Mouse (Mus musculus) MEL-GATA-1-ER (cell line): ENCODE measurements around the gene Ddx5.
"Not testable (repeated sequence)": the region's sequence is repeated elsewhere in the genome, so short reads cannot be mapped to it uniquely, and the experiment has no call there.

Experiments used
- DNase-seq: peaks from one replicate; pipeline ENCODE4 v3.0.0-alpha.2; 2012; ENCODE audit warnings: low read depth; ENCODE audit errors: extremely low read depth

The Ddx5 gene

DNA sequence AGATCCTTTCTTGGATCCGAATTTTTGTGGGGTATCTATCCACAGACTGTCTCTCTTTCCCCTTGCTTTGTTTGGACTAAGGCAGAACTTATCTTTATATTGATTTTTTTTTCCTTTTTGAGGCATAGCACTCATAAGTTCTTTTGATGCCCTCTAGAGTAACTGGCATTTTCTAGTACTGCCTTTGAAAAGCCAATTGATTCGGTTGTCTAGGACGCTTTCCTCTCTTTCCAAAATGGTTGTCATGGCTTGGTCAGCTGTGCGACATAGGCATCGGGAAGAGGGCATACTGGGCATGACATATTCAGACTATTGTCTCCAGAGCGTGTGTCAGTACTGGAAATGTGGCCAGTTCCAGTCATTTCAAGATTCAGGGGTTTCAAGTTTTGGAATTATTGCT, 664 bp upstream of the Ddx5 start:
- DNase-seq = peak; percentile 23

DNA sequence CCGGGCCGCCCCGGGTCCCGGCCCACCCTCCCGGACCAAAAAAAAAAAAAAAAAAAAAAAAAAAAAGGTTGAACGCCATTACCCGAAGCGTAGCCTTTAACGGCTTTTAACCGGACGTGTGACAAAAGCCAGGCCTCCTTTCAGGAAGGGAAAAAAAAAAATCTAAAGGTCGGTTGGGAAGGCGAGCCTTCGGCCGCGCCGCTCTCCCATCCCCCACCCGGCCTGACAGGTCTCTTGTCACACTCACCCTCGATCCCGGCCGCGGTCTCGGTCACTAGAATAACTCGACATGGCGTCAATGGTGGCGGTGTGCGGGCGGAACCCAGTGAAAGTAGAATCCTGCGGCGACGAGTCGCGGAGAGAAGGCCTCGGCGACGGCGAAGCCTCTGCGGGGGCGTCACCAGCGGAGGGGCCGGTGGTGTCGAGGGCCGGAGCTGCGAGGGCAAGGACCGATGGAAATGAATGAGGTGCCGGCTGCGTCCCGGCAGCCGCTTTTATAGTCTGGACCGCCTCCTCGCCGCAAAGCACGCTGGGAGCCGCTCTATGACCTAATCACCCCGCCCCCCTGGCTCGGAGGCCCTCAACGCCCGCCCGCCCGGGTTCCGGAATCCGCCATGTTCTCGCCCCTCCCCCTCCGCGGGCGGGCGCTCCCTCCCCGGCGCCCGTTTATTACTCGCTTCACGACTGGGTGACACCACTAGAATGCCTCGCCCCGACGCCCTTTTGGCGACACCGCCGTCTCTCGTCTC, 785 bp downstream of the Ddx5 start:
- DNase-seq = peak; percentile 61

- DNase-seq = peak; percentile 71
Observed at GRCm38 (mm10) chr11:106787131-106788025, 1.6 kb downstream of the Ddx5 start.

DNA sequence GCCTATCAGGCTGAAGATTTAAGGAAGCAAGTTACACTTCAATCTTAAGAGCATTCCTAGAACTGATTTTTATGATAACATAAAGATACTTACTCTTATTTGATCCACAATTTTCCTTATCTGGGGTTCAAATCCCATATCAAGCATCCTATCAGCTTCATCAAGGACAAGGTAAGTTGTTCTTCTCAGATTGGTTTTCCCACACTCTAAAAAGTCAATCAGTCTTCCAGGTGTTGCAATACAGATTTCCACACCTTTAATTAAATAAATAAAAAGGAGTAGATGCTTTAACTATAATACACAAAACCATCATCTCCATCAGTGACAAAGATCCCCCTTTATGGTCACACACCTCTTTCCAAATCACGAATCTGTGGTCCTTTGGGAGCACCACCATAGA, 3.9 kb downstream of the Ddx5 start:
- no peak for DNase-seq

DNA sequence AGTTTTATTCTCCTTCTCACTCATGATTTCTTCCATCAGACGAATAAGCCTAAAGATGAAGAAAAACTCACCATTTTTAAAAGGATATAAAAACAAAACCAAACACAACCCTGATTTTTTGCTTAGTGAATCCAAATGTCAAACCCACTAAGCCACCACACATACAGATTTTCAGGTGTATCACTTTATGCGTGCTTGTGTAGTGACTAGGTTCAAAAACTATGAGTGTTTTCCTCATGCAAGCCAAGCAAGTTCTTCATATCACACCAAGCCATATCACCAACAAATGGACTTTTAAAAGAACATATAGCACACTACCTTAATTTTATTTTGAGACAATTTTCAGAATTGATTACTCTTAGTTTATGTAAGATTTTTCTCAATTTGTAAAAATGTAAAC, 4.5 kb downstream of the Ddx5 start:
- DNase-seq = no peak

- no peak for DNase-seq
Observed at GRCm38 (mm10) chr11:106782841-106783764, 5.9 kb downstream of the Ddx5 start.

DNA sequence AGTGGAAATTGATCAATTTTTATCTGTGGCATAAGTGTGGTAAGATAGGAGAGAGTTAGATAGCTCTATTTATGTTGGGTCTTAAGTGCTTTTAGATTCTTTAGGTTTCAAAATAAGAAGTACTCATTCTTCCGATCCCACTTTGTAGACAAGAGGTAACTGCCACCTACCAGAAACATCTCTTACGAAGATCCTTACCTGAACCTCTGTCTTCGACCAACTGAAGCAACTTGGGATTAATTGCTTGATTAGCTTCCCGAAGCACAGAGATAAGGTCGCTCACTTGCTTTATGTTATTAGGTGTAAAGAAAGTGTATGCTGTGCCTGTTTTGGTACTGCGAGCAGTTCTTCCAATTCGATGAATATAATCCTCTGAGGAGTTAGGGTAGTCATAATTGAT, 6.7 kb downstream of the Ddx5 start:
- DNase-seq = not testable (repeated sequence)

DNA sequence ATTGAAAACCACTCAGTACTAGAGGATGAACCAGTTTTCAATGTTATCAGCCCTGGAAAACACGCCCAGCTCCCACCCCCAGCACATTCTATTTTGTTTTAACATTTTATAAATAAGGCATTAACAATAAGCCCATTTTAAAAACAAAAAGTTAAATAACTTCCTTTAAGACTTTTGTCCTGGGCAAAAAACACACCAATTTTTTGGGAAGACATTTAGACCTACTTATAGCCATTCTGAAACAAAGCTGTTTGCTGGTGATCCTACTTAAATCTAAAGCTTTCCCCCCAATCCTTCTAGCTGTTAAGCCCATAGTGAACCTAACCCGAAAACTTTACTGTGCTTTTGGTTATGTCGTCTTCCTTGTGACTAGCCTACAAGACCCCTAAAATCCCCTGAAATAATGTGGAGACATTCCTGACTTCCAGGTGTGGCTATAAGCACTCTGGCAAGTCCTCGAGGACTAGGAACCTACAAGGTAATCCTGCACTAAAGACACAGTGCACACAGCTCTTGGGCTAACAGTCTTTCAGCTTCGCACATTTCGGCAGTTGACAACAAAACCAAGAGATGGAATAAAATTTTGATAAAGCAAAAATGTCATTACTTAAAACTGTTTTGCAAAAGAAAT, 8.3 kb downstream of the Ddx5 start:
- no peak for DNase-seq

DNA sequence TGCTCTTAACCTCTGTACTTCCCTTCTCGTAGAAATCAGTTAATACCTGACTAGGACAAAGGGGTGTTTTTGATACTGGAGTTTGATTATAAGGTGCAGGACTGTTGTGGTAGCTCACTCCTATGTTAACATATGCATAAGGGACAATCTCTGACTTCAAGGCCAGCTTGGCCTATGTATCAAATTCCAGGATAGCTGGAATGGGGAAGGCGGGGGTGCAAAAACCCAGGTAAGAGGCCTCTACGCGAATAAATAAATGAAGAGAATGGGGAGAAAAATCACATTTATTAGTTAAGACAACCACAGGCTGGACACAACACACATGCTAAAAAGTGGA, 8.9 kb downstream of the Ddx5 start:
- DNase-seq = no peak

DNA sequence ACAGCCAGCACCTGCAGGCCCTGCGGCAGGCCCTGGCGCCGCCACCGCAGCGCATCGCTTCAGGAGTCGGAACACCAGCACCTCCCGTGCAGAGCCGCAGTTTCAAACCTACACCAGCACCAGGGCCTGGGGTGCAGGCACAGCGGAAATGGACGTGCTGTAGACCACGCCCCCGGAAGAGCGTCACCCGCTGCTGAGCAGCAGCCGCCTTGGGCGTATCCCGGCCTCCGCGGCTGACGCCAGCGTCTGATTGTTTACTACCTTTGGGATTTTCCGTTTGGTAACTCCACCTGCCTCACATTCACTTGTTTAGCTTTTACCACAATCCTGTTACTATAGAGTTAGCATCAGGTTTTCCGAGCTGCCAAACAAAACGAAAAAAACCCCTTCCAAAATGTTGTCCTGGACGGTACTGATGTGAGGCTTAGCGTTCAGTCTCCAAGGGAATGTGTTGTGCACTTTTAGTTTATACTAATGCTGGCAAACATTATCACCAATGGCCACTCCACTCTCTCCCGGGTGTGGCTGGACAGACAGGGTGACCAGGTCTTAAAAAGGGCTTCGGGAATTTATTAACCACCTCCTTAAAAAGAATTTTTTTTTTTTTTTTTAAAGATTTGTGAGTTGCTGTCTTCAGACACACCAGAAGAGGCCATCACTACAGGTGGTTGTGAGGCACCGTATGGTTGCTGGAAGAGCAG, 9.4 kb downstream of the Ddx5 start, which contains the start of gene Polg2:
Gene Polg2, minus strand, starts transcription at position 150 of the 701 bp plus-strand sequence.
- DNase-seq = peak; percentile 86

DNA sequence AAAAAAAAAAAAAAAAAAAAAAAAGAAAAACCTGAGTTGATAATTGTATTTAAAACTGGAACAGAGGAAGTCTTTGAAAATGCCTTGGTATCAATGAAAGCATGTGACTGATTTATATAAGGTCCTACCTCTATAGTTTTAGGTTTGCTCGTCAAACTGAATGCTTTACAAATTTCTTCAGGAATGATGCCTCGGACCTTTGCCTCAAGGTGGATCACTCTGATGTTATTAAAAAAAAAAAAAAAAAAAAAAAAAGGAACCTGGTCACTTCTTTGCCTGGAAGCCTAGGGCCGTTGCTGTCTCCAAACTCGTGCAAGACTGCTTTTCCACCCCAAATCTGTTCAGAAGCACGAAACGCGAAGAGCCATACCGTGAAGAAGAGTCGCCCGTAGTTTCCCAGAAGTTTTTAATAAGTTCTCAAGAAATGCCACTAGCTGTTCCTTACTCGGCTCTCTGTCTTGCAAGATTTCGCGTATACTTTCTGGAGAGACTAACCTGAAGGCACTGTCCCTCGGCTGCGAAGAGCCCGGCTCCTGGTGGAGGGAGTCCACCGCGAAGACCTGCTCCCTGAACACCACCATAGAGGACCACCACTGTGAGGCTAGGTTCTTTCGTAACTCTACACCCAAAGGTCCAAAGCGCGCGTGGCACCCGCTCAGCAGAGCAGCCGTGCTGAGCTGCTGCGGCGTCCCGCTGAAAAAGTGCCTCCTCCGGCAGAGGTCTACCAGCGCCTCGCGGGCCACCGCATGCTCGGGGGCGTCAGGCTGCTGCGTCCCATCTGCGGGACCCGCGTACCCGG, 10.2 kb downstream of the Ddx5 start:
- DNase-seq = peak; percentile 52

DNA sequence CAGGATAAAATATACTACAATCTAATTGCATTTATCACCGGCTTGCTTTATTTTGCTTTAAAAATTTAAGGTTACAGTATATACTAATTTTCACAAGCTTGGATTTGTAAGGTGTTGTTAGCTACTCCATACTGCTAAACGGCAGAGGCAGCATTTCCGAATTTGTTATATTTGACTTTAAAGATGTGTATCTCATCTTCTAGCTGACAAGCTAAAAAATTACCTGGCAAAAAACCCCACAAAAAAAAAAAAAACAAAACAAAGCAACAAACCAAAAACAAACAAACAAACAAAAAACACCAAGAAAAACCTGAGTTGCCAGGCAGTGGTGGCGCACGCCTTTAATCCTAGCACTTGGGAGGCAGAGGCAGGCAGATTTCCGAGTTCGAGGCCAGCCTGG, 10.9 kb downstream of the Ddx5 start:
- no peak for DNase-seq

DNA sequence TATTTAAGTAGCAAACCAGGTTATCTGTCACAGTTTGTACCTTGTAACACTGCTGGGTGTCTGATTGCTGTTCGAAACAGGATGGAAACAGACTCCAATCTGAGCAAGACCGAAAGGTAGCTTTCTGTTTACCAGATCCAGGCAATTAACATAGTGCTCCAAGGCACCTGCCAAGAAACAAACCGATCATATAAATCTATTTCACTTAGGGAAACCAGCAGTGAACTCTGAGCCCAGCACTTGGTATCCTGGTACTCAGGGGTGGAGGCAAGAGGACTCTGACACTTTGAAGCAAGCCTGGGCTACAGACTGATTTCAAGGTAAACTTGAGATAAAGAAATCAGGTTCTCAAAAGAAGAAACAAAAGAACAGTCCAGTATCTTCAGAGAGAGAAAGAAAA, 11.6 kb downstream of the Ddx5 start:
- DNase-seq = no peak

DNA sequence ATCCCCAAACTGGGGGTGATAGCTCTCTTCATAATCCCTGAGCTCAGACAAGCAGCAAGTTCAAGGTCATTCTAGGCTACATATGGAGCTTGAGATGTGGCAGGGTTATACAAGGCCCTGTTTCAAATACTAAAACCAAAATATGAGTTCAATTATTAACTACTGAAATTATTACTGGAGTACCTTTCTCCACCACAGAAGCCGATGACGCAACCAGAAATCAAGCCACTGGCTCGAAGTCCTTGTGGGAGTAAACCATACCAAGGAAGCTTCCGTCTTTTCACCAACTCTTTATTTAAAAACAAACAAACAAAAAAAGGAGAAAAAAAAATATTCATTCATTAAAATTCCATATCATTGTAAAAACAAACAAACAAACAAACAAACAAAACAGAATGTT, 12.0 kb downstream of the Ddx5 start:
- no peak for DNase-seq

DNA sequence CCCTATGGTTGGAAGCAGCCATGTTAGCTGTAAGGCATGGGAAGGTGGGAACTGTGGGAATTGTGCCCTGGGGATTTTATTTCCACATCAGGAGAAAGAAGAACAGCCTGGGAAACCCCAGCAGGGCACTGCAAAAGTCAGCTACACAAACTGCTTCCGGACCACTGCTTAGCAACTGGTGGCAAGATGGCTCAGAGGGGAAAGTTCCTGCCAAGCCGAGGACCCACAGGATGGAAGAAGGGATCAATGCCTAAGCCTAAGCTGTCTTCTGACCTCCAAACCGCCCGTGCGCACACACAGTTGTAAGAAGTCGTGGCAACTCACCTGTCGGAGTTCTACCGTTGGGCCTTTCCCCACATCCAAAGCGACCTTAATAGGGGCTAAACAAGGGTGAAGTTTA, 15.9 kb downstream of the Ddx5 start:
- no peak for DNase-seq

DNA sequence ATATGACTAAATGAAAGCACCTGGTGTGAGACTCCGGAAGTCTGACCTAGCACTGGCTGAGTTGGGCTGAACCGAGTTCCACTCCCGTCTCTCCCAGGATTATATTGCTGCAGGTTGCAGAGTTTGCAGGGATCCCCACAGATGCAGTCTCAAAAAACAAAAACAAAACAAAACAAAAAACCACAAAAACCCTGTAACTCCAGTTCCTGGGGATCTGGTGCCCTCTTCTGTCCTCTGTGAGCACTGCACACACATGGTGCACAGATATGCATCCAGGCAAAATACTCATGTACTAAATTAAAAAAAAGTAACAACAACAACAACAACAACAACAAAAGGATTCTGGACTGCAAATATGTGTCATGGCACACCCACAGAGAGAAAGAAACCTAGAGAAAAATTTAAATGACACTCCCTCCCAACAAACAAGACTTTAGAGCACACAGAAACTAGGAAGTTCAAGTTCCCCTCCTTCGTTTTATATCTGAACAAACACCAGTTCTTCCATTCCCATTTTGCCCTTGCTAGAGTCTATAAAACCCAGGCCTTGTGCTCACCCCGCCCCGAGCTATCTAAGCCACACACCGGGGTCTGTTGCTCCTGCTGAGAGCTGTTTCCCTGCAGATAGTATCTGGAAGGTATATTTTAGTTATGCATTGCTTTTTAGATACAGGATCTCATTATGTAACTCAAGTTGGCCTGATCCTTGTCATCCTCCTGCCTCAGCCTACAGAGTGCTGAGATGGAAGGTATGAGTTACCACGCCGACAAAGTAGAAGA, 18.6 kb downstream of the Ddx5 start:
- peak; percentile 57 for DNase-seq

GRCm38 (mm10) chr11:106767516-106767915, 21.5 kb downstream of the Ddx5 start:
- no peak for DNase-seq

DNA sequence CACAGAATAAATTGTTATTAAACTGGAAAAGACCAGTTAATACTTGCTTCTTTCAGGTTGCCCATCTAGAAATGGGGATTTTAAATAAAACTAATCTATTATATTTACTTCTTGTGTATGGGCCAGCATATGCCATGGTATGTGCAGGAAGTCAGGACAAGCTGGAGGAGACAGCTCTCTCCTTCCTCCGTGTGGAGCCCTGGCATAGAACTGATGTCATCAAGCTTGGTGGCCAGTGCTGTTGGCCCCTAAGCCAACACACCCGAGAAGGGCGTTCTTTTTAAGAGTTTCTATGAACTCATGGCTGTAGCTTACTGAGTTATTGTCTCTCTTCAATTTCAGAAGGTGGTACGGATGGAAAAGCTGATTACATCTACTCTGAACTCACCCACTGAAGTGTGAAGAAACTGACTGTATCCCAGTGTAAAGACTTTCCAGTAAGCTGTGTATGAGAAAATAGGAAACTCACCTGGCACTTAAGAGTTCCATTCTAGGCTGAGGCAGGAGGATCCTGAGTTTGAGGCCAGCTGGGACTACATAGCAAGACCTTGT, 22.3 kb downstream of the Ddx5 start:
- no peak for DNase-seq

- no peak for DNase-seq
Observed at GRCm38 (mm10) chr11:106762800-106763185, 26.2 kb downstream of the Ddx5 start.
